Mouse (Mus musculus): Measurements from ENCODE around the gene Sorl1. TPM values are rescaled to one million over a fixed set of nuclear protein-coding genes. Genes with fewer than 3 reads are reported as not detected.
A peak's percentile ranks its signal among the peaks of the same experiment; 100 is the strongest.

Gene Sorl1
- polyA plus RNA-seq, 1 experiment: 58.1 TPM

DNA sequence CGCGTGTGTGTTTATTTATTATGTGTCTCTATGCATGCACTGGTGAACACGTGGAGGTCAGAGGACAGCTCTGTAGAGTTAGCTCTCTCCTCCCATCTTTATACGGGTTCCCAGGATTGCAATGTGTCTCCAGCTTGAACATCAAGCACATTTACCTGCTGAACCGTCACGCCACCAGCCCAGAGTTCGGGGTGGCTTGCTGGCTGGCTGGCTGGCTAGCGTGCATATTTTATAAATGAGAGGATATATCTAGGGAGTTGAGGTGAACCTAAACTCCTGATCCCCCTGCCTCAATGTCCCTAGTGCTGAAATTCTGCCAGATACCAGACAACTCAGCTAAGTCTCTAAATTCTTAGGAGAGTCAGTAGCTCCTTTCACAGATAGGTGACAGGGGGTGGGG lies 79.4 kb downstream of the Sorl1 start:
- TF ChIP-seq CTCF (conservative IDR thresholded peaks at IDR 0.05; ENCODE audit: insufficient read depth, insufficient read length, low read depth, low read length): no peak
- no peak for TF ChIP-seq POLR2A (IDR thresholded peaks at IDR 0.05; ENCODE audit: low read depth, low read length)
- Histone ChIP-seq H3K27me3 (replicated peaks; ENCODE audit: control insufficient read depth, insufficient read depth, low read length) (no peaks in the 10 kb centered on the region), H3K36me3 (ENCODE audit: control insufficient read depth, insufficient read depth, low read length) (no peaks in the 10 kb centered on the region; the same call in 1 of the 2 replicates), H3K27ac (ENCODE audit: insufficient read depth, low read depth, low read length) (no peak overlapping the region), H3K4me1 (ENCODE audit: control insufficient read depth, insufficient read depth, low read length) (no peaks in the 10 kb centered on the region), H3K4me3 (ENCODE audit: insufficient read depth, low read depth, low read length) (no peak overlapping the region)
- 69% methylated on average over 8 of the region's 8 CpGs for WGBS
- no peak for DNase-seq

DNA sequence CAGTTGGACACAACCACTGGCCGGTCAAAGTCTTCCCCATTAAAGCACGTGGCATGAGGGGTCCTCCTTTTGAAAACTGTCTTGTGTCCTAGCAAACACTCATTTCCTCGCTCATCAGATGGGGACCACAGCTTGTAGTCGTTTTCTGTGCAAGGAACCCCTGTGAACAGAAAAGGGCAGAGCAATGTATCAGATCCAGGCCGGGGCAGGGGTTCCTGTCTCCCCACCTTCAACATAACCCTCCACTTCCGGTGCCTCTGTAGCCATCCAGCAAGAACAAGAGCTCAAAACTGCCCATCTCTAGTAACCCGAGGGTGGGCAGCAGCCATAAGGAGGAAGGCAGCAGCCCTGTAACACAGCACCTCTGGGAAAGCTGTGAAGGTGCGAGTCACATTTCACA lies 80.2 kb downstream of the Sorl1 start:
- Histone ChIP-seq H3K4me3 (ENCODE audit: insufficient read depth, low read depth, low read length) (no peak overlapping the region), H3K27me3 (replicated peaks; ENCODE audit: control insufficient read depth, insufficient read depth, low read length) (no peaks in the 10 kb centered on the region), H3K36me3 (ENCODE audit: control insufficient read depth, insufficient read depth, low read length) (no peaks in the 10 kb centered on the region; the same call in 1 of the 2 replicates), H3K27ac (ENCODE audit: insufficient read depth, low read depth, low read length) (no peak overlapping the region), H3K4me1 (ENCODE audit: control insufficient read depth, insufficient read depth, low read length) (no peaks in the 10 kb centered on the region)
- TF ChIP-seq POLR2A (IDR thresholded peaks at IDR 0.05; ENCODE audit: low read depth, low read length): no peak
- no peak for TF ChIP-seq CTCF (conservative IDR thresholded peaks at IDR 0.05; ENCODE audit: insufficient read depth, insufficient read length, low read depth, low read length)
- DNase-seq: no peak
- 71% methylated on average over 8 of the region's 8 CpGs for WGBS

GRCm38 (mm10) chr9:42039000-42039992 lies 84.8 kb downstream of the Sorl1 start:
- H3K27me3 ChIP-seq (replicated peaks; ENCODE audit: control insufficient read depth, insufficient read depth, low read length): no peaks in the 10 kb centered on the region
- no peak overlapping the region for H3K4me3 ChIP-seq (ENCODE audit: insufficient read depth, low read depth, low read length)
- 74% methylated on average over 18 of the region's 18 CpGs for WGBS
- peaks cover 12% of the 10 kb centered on the region for H3K4me1 ChIP-seq (ENCODE audit: control insufficient read depth, insufficient read depth, low read length)
- H3K36me3 ChIP-seq (ENCODE audit: control insufficient read depth, insufficient read depth, low read length): no peaks in the 10 kb centered on the region
- TF ChIP-seq CTCF (conservative IDR thresholded peaks at IDR 0.05; ENCODE audit: insufficient read depth, insufficient read length, low read depth, low read length) (no peak), POLR2A (IDR thresholded peaks at IDR 0.05; ENCODE audit: low read depth, low read length) (no peak)
- H3K27ac ChIP-seq (ENCODE audit: insufficient read depth, low read depth, low read length): no peak overlapping the region
- no peak for DNase-seq

DNA sequence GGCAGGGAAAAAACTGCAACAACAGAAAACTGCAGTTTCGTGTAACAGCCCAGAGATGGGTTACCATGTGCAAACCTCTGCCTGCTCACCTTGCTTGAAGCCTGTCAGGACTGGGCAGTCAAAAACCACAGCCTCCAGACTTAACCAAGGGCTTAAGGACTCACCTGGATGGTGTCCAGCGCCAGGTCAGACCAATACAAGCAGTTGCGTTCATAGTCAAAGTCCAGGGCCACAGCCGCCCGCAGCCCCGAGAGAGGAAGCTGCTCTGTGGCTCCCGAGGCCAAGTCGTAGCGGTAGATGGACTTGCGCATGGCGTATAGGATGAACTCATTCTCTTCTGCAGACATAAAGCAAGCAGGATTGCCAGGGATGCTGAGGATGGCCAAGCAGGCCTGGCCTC lies 87.2 kb downstream of the Sorl1 start:
- 70% methylated on average over 11 of the region's 11 CpGs for WGBS
- no peak overlapping the region for H3K4me3 ChIP-seq (ENCODE audit: insufficient read depth, low read depth, low read length)
- peaks cover 12% of the 10 kb centered on the region for H3K4me1 ChIP-seq (ENCODE audit: control insufficient read depth, insufficient read depth, low read length)
- H3K27me3 ChIP-seq (replicated peaks; ENCODE audit: control insufficient read depth, insufficient read depth, low read length): no peaks in the 10 kb centered on the region
- TF ChIP-seq CTCF (conservative IDR thresholded peaks at IDR 0.05; ENCODE audit: insufficient read depth, insufficient read length, low read depth, low read length) (no peak), POLR2A (IDR thresholded peaks at IDR 0.05; ENCODE audit: low read depth, low read length) (no peak)
- H3K36me3 ChIP-seq (ENCODE audit: control insufficient read depth, insufficient read depth, low read length): no peaks in the 10 kb centered on the region
- peak overlapping the region; percentile 33; the same call in 1 of the 2 replicates for H3K27ac ChIP-seq (ENCODE audit: insufficient read depth, low read depth, low read length)
- DNase-seq: peak; percentile 86

DNA sequence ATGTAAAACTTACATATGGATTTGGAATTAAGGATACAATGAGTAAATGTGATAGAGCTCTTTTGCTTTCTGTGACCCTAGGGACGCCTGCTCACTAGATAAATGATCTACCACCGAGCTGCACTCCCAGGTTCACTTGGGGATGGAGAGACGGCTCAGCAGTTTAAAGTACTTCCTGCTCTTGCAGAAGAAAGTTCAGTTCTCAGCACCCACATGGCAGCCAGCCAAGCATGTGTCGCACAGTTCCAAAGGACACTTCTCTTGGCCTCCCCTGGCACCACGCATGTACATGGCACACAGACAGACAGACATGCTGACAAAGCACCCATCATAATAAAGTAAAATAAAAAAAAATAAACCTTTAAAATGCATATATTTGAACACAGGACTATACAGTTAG lies 88.1 kb downstream of the Sorl1 start:
- Histone ChIP-seq H3K4me1 (ENCODE audit: control insufficient read depth, insufficient read depth, low read length) (peaks cover 12% of the 10 kb centered on the region), H3K27me3 (replicated peaks; ENCODE audit: control insufficient read depth, insufficient read depth, low read length) (no peaks in the 10 kb centered on the region), H3K36me3 (ENCODE audit: control insufficient read depth, insufficient read depth, low read length) (no peaks in the 10 kb centered on the region), H3K4me3 (ENCODE audit: insufficient read depth, low read depth, low read length) (no peak overlapping the region), H3K27ac (ENCODE audit: insufficient read depth, low read depth, low read length) (0 out of 2 replicates have a peak overlapping the region, but pooled peaks have one; percentile 13)
- DNase-seq: peak; percentile 96
- WGBS: 23% methylated on average over 5 of the region's 5 CpGs
- TF ChIP-seq CTCF (conservative IDR thresholded peaks at IDR 0.05; ENCODE audit: insufficient read depth, insufficient read length, low read depth, low read length) (no peak), POLR2A (IDR thresholded peaks at IDR 0.05; ENCODE audit: low read depth, low read length) (no peak)

DNA sequence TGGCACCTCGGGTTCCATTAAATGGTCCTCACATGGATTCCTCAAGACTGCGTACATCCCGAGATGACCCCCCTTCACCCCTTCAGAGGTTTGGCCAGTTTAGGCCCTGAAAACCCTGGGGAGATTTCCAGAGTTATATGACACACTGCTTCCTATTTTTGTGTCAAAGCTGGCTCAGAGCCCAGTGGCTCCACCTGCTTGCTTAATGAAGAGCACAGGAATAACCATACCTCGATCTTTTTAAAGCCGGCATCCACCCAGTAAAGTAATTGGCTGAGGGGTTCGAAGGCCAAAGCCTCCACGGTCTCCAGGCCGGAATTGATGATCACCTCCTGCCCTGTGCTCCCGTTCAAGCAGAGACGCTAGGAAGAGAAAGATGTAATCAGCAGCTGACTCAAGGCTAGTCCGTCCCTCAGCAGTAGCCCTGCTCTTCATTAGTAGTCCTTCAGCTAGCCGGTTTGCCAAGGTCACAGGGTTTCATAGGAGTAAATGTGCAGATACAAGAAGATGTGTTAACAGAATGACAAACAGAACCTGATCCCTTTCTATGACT lies 88.8 kb downstream of the Sorl1 start:
- WGBS: 43% methylated on average over 12 of the region's 12 CpGs
- Histone ChIP-seq H3K36me3 (ENCODE audit: control insufficient read depth, insufficient read depth, low read length) (no peaks in the 10 kb centered on the region), H3K27ac (ENCODE audit: insufficient read depth, low read depth, low read length) (no peak overlapping the region), H3K4me3 (ENCODE audit: insufficient read depth, low read depth, low read length) (no peak overlapping the region), H3K4me1 (ENCODE audit: control insufficient read depth, insufficient read depth, low read length) (peaks cover 15% of the 10 kb centered on the region), H3K27me3 (replicated peaks; ENCODE audit: control insufficient read depth, insufficient read depth, low read length) (no peaks in the 10 kb centered on the region)
- TF ChIP-seq CTCF (conservative IDR thresholded peaks at IDR 0.05; ENCODE audit: insufficient read depth, insufficient read length, low read depth, low read length): no peak
- TF ChIP-seq POLR2A (IDR thresholded peaks at IDR 0.05; ENCODE audit: low read depth, low read length): no peak
- peak; percentile 13 for DNase-seq

- DNase-seq: no peak
- Histone ChIP-seq H3K27ac (ENCODE audit: insufficient read depth, low read depth, low read length) (no peak overlapping the region), H3K4me1 (ENCODE audit: control insufficient read depth, insufficient read depth, low read length) (peaks cover 15% of the 10 kb centered on the region), H3K4me3 (ENCODE audit: insufficient read depth, low read depth, low read length) (no peak overlapping the region), H3K36me3 (ENCODE audit: control insufficient read depth, insufficient read depth, low read length) (no peaks in the 10 kb centered on the region), H3K27me3 (replicated peaks; ENCODE audit: control insufficient read depth, insufficient read depth, low read length) (no peaks in the 10 kb centered on the region)
- TF ChIP-seq POLR2A (IDR thresholded peaks at IDR 0.05; ENCODE audit: low read depth, low read length): no peak
- no peak for TF ChIP-seq CTCF (conservative IDR thresholded peaks at IDR 0.05; ENCODE audit: insufficient read depth, insufficient read length, low read depth, low read length)
- 78% methylated on average over 9 of the region's 9 CpGs for WGBS
These were observed 90.0 kb downstream of the Sorl1 start for GRCm38 (mm10) chr9:42034116-42034520.

Measured in kidney, adult 2 months (tissue).